Comparison of ENCODE assay signal across 30 mouse cellular contexts in the genomic region with DNA sequence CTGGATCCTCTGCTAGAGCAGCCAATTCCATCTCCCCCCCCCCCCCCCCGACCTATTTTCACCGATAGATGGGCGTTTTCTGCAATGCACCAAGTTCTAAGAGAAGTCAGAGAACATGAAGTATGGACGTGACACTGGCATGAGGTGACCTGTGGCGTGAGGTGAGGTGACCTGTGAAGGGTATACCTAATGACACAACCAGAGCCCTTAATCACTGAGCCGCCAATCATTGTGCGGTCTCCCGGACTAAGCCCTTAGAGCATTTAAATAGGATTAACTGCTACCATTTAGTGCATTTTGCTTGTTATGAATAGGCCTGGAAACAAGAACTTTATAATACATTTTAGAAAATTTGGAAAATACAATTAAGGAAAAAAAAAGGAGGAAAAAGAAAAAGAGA. TPM values are rescaled to one million over a fixed set of nuclear protein-coding genes. Genes with fewer than 3 reads are reported as not detected.
DNase-seq lines count a peak whose midpoint lies in the region; ATAC-seq and TF ChIP-seq lines count a peak whose summit lies in the region.
"Had no signal": no experiment of that assay in that cellular context is flagged by ENCODE, and none has a peak within 500 bp of the region (broad histone marks: within the 10 kb centered on the region; RNA-seq: fewer than 3 reads in every experiment).

No protein-coding gene starts in this region.

- H3K27me3 ChIP-seq in forebrain, embryonic 11.5 days (ENCODE audit: control insufficient read depth, insufficient read depth, low read length), result no peaks in the 10 kb centered on the region
- no peaks in the 10 kb centered on the region for H3K27me3 ChIP-seq in forebrain, embryonic 15.5 days
- no peaks in the 10 kb centered on the region for H3K27me3 ChIP-seq in midbrain, embryonic 11.5 days (ENCODE audit: control insufficient read depth, insufficient read depth, low read length)
- no peaks in the 10 kb centered on the region for H3K27me3 ChIP-seq in midbrain, embryonic 16.5 days (ENCODE audit: control insufficient read depth, insufficient read depth, low read depth, low read length)
- H3K27me3 ChIP-seq in embryonic facial prominence, embryonic 10.5 days (replicated peaks; ENCODE audit: low read depth, poor library complexity, severe bottlenecking), result no peaks in the 10 kb centered on the region
- H3K27me3 ChIP-seq: forebrain, embryonic 13.5 days; heart, embryonic 13.5 days; hindbrain, embryonic 15.5 days; limb, embryonic 13.5 days; megakaryocyte, embryonic 14.5 days; neural tube, embryonic 13.5 days had no signal

- DNase-seq in forebrain, embryonic 11.5 days (ENCODE audit: low spot score), result no peak
- no peak for DNase-seq in midbrain, embryonic 11.5 days (ENCODE audit: low spot score, missing footprints)
- DNase-seq in embryonic facial prominence, embryonic 10.5 days (ENCODE audit: low spot score), result peak; percentile 18
- no peak for DNase-seq in gastrocnemius, adult 2 months
- DNase-seq: adrenal gland, postnatal 36 days; cerebellum, adult 2 months; cerebellum, postnatal 14 days; gastrocnemius, postnatal 25 days; heart, postnatal 14 days; kidney, adult 2 months; kidney, postnatal 4 days; lung, adult 18-20 months; lung, postnatal 4 days; thymus, postnatal 4 days had no signal

- peak; percentile 61 for ATAC-seq in forebrain, embryonic 11.5 days (replicated peaks; ENCODE audit: low FRiP score)
- ATAC-seq in forebrain, embryonic 15.5 days (replicated peaks), result no peak
- ATAC-seq in midbrain, embryonic 11.5 days (ENCODE audit: low FRiP score), result peak; percentile 54; the same call in 1 of the 2 replicates
- no peak for ATAC-seq in midbrain, embryonic 16.5 days
- ATAC-seq in granulocyte monocyte progenitor cell, adult 5-6 weeks (replicated peaks; ENCODE audit: poor library complexity, severe bottlenecking), result no peak
- ATAC-seq: activated CD4-positive, CD25-positive, alpha-beta regulatory T cell, adult 4 months; forebrain, embryonic 13.5 days; inflammation-experienced regulatory T-cells, adult 6 months; lung, postnatal 0 days had no signal

- no peak overlapping the region for H3K4me3 ChIP-seq in forebrain, embryonic 11.5 days (ENCODE audit: low read depth, low read length)
- no peak overlapping the region for H3K4me3 ChIP-seq in forebrain, embryonic 15.5 days
- no peak overlapping the region for H3K4me3 ChIP-seq in midbrain, embryonic 11.5 days (ENCODE audit: low read depth, low read length)
- no peak overlapping the region for H3K4me3 ChIP-seq in midbrain, embryonic 16.5 days (ENCODE audit: low read depth, low read length)
- no peak overlapping the region for H3K4me3 ChIP-seq in embryonic facial prominence, embryonic 10.5 days
- H3K4me3 ChIP-seq in gastrocnemius, adult 2 months, result no peak overlapping the region
- H3K4me3 ChIP-seq: erythroblast, embryonic 14.5 days; forebrain, embryonic 13.5 days; heart, embryonic 13.5 days; hindbrain, embryonic 10.5 days; hindbrain, embryonic 15.5 days; limb, embryonic 13.5 days; megakaryocyte, embryonic 14.5 days; neural tube, embryonic 13.5 days had no signal

- no peak overlapping the region for H3K9ac ChIP-seq in forebrain, embryonic 11.5 days (ENCODE audit: low read length)
- H3K9ac ChIP-seq in forebrain, embryonic 15.5 days (replicated peaks), result no peak overlapping the region
- H3K9ac ChIP-seq in midbrain, embryonic 11.5 days (ENCODE audit: low read length), result no peak overlapping the region
- H3K9ac ChIP-seq in midbrain, embryonic 16.5 days (ENCODE audit: low read depth, low read length), result no peak overlapping the region
- H3K9ac ChIP-seq: forebrain, embryonic 13.5 days; heart, embryonic 13.5 days; hindbrain, embryonic 15.5 days; limb, embryonic 13.5 days; neural tube, embryonic 13.5 days had no signal

- H3K4me2 ChIP-seq in forebrain, embryonic 11.5 days (ENCODE audit: low read depth, low read length, severe bottlenecking), result no peak overlapping the region
- H3K4me2 ChIP-seq in forebrain, embryonic 15.5 days (replicated peaks), result no peak overlapping the region
- H3K4me2 ChIP-seq in midbrain, embryonic 11.5 days, result no peak overlapping the region
- no peak overlapping the region for H3K4me2 ChIP-seq in midbrain, embryonic 16.5 days (ENCODE audit: low read length)
- H3K4me2 ChIP-seq: forebrain, embryonic 13.5 days; heart, embryonic 13.5 days; hindbrain, embryonic 15.5 days; limb, embryonic 13.5 days; liver, embryonic 11.5 days; neural tube, embryonic 13.5 days had no signal

- WGBS in forebrain, embryonic 11.5 days, result 20% methylated on average over 8 of the region's 8 CpGs
- WGBS in forebrain, embryonic 15.5 days, result 24% methylated on average over 8 of the region's 8 CpGs
- 26% methylated on average over 8 of the region's 8 CpGs for WGBS in midbrain, embryonic 11.5 days
- WGBS in midbrain, embryonic 16.5 days, result 21% methylated on average over 8 of the region's 8 CpGs
- 43% methylated on average over 8 of the region's 8 CpGs for WGBS in embryonic facial prominence, embryonic 10.5 days

- no peak for TF ChIP-seq CTCF in gastrocnemius, adult 2 months (IDR thresholded peaks at IDR 0.05)

- peaks cover 7% of the 10 kb centered on the region; the same call in 1 of the 2 replicates for H3K4me1 ChIP-seq in forebrain, embryonic 11.5 days (replicated peaks; ENCODE audit: control insufficient read depth, insufficient read depth, low read length)
- H3K4me1 ChIP-seq in forebrain, embryonic 15.5 days, result peaks cover 16% of the 10 kb centered on the region; the same call in 1 of the 2 replicates
- peaks cover 16% of the 10 kb centered on the region for H3K4me1 ChIP-seq in midbrain, embryonic 11.5 days (ENCODE audit: control insufficient read depth, insufficient read depth, low read length)
- no peaks in the 10 kb centered on the region for H3K4me1 ChIP-seq in midbrain, embryonic 16.5 days (ENCODE audit: control insufficient read depth, insufficient read depth, low read length)
- H3K4me1 ChIP-seq in embryonic facial prominence, embryonic 10.5 days, result peaks cover 64% of the 10 kb centered on the region
- H3K4me1 ChIP-seq: hindbrain, embryonic 15.5 days had no signal

- H3K9me3 ChIP-seq in forebrain, embryonic 11.5 days (ENCODE audit: control insufficient read depth, low read length), result no peaks in the 10 kb centered on the region
- no peaks in the 10 kb centered on the region for H3K9me3 ChIP-seq in forebrain, embryonic 15.5 days
- no peaks in the 10 kb centered on the region for H3K9me3 ChIP-seq in midbrain, embryonic 11.5 days (ENCODE audit: control insufficient read depth, low read length)
- H3K9me3 ChIP-seq in midbrain, embryonic 16.5 days (replicated peaks; ENCODE audit: control insufficient read depth, low read length, poor library complexity, severe bottlenecking), result no peaks in the 10 kb centered on the region; the same call in 1 of the 2 replicates
- H3K9me3 ChIP-seq in embryonic facial prominence, embryonic 10.5 days, result peaks cover 5% of the 10 kb centered on the region; the same call in 1 of the 2 replicates
- H3K9me3 ChIP-seq: heart, embryonic 13.5 days; hindbrain, embryonic 15.5 days; limb, embryonic 13.5 days; megakaryocyte, embryonic 14.5 days; neural tube, embryonic 13.5 days had no signal

- no peaks in the 10 kb centered on the region for H3K36me3 ChIP-seq in forebrain, embryonic 11.5 days (ENCODE audit: control insufficient read depth, insufficient read depth, low read length)
- no peaks in the 10 kb centered on the region for H3K36me3 ChIP-seq in forebrain, embryonic 15.5 days
- H3K36me3 ChIP-seq in midbrain, embryonic 11.5 days (ENCODE audit: control insufficient read depth, insufficient read depth, low read length), result no peaks in the 10 kb centered on the region
- 0 out of 2 replicates have a peak, but pooled peaks cover 2% of the 10 kb centered on the region for H3K36me3 ChIP-seq in midbrain, embryonic 16.5 days (ENCODE audit: control insufficient read depth, insufficient read depth, low read length)
- peaks cover 40% of the 10 kb centered on the region for H3K36me3 ChIP-seq in embryonic facial prominence, embryonic 10.5 days (replicated peaks)
- H3K36me3 ChIP-seq: hindbrain, embryonic 15.5 days had no signal

- H3K27ac ChIP-seq in forebrain, embryonic 11.5 days (ENCODE audit: low read depth, low read length), result no peak overlapping the region
- no peak overlapping the region for H3K27ac ChIP-seq in forebrain, embryonic 15.5 days (replicated peaks)
- no peak overlapping the region for H3K27ac ChIP-seq in midbrain, embryonic 11.5 days (ENCODE audit: low read depth, low read length)
- H3K27ac ChIP-seq in midbrain, embryonic 16.5 days (ENCODE audit: low read length), result no peak overlapping the region
- no peak overlapping the region for H3K27ac ChIP-seq in embryonic facial prominence, embryonic 10.5 days (replicated peaks)
- H3K27ac ChIP-seq in gastrocnemius, adult 2 months, result no peak overlapping the region
- H3K27ac ChIP-seq: forebrain, embryonic 13.5 days; heart, embryonic 13.5 days; hindbrain, embryonic 10.5 days; hindbrain, embryonic 15.5 days; kidney, postnatal 0 days; limb, embryonic 13.5 days; neural tube, embryonic 13.5 days had no signal

- intact Hi-C loops in gastrocnemius, adult 2 months (cut with DNase I), result no loop called here

RNA-seq across cellular contexts. Expression of gene Elovl6, which starts 16.6 kb away (rescaled TPM):
- 39.9 and 43.6 TPM in 2 replicates for polyA plus RNA-seq in forebrain, embryonic 11.5 days (2014; fragmentation: Nextera tagmentation; extraction: Ambion mirVana)
- 34.6 and 39.9 TPM in 2 replicates for polyA plus RNA-seq in forebrain, embryonic 15.5 days (2015; fragmentation: Nextera tagmentation; extraction: Ambion mirVana)
- 40.9 and 41.0 TPM in 2 replicates for polyA plus RNA-seq in midbrain, embryonic 11.5 days (2014; fragmentation: Nextera tagmentation; extraction: Ambion mirVana)
- 42.5 and 46.7 TPM in 2 replicates for polyA plus RNA-seq in midbrain, embryonic 16.5 days (2015; fragmentation: Nextera tagmentation; extraction: Ambion mirVana)
- polyA plus RNA-seq in embryonic facial prominence, embryonic 10.5 days (2016; fragmentation: Nextera tagmentation; extraction: Ambion mirVana), result 50.6 and 53.1 TPM in 2 replicates
- total RNA-seq in gastrocnemius, adult 2 months (2021), result under 1 TPM; 0.33 to 0.89 TPM
- 24.6 and 31.6 TPM in 2 replicates for total RNA-seq in granulocyte monocyte progenitor cell, adult 5-6 weeks (2014; fragmentation: Nextera tagmentation)
- total RNA-seq in granulocyte monocyte progenitor cell, adult 5-6 weeks (2017), result 10.9 and 13.2 TPM in 2 replicates

Comparison
In these comparisons a context has a peak if more than half of its experiments do, and no peak if none do; other contexts are left out.
1. ATAC-seq: peak in forebrain, embryonic 11.5 days (single experiment) and midbrain, embryonic 11.5 days (single experiment); none in forebrain, embryonic 15.5 days (single experiment), midbrain, embryonic 16.5 days (single experiment) and granulocyte monocyte progenitor cell, adult 5-6 weeks (single experiment).